Mouse (Mus musculus) embryonic facial prominence, embryonic 10.5 days (tissue): ENCODE data around the gene Tmem128. TPM values are rescaled to one million over a fixed set of nuclear protein-coding genes. Genes with fewer than 3 reads are reported as not detected.
A peak's percentile ranks its signal among the peaks of the same experiment; 100 is the strongest.

Experiments
- DNase-seq: peaks from one replicate; pipeline ENCODE4 v3.0.0-alpha.2; 2017; ENCODE audit warnings: low spot score
- H3K27ac ChIP-seq: fragments of 300-500 bp; sonication (generic); replicated peaks from 2 replicates; pipeline ENCODE4 v1.5.1; 2016; ENCODE audit warnings: mild to moderate bottlenecking
- H3K27me3 ChIP-seq: fragments of 300-500 bp; sonication (generic); replicated peaks from 2 replicates; pipeline ENCODE4 v1.6.1; 2016; ENCODE audit warnings: low read depth, mild to moderate bottlenecking; ENCODE audit not compliant: poor library complexity, severe bottlenecking
- H3K36me3 ChIP-seq: fragments of 300-500 bp; sonication (generic); replicated peaks from 2 replicates; pipeline ENCODE4 v1.6.1; 2016; ENCODE audit warnings: mild to moderate bottlenecking, moderate library complexity
- H3K4me1 ChIP-seq: fragments of 300-500 bp; sonication (generic); 2 replicates; pipeline ENCODE4 v1.6.1; 2016
- H3K4me3 ChIP-seq: fragments of 300-500 bp; sonication (generic); 2 replicates; pipeline ENCODE4 v1.5.1; 2016; ENCODE audit warnings: mild to moderate bottlenecking, moderate library complexity
- H3K9me3 ChIP-seq: fragments of 300-500 bp; sonication (generic); 2 replicates; pipeline ENCODE4 v1.6.1; 2016; ENCODE audit warnings: mild to moderate bottlenecking
- WGBS: fragments of 180-500 bp; shearing (Covaris S2); methylation state at CpG from one replicate; pipeline ENCODE4 v1.1.7; 2016; 5-methylcytosine and 5-hydroxymethylcytosine counted together
- polyA plus RNA-seq: library from polyadenylated mRNA; unstranded; fragments of >200 nt; fragmentation: Nextera tagmentation; extraction: Ambion mirVana; gene quantifications from 2 replicates; pipeline ENCODE4 v1.2.1, GENCODE M21; 2016

Tmem128 gene
- polyA plus RNA-seq, result 71.4 and 75.8 TPM in 2 replicates

GRCm38 (mm10) chr5:38260107-38260682, at the start of gene Tmem128:
TSS of gene Tmem128 (plus strand) at chr5:38260185.
- H3K4me3 ChIP-seq, result peak within 1 kb of the TSS; percentile 86
- no peaks in the 10 kb centered on the region for H3K9me3 ChIP-seq
- H3K4me1 ChIP-seq, result peaks cover 36% of the 10 kb centered on the region
- peak within 1 kb of the TSS; percentile 90 for H3K27ac ChIP-seq
- H3K27me3 ChIP-seq, result no peaks in the 10 kb centered on the region
- under 1% methylated on average over 40 of the region's 40 CpGs for WGBS
- DNase-seq, result peak; percentile 75
- peaks cover 34% of the 10 kb centered on the region for H3K36me3 ChIP-seq

- Histone ChIP-seq H3K4me3 (no peak overlapping the region), H3K4me1 (peaks cover 15% of the 10 kb centered on the region), H3K36me3 (peaks cover 91% of the 10 kb centered on the region), H3K27me3 (no peaks in the 10 kb centered on the region), H3K9me3 (no peaks in the 10 kb centered on the region), H3K27ac (no peak overlapping the region)
- 91% methylated on average over 8 of the region's 8 CpGs for WGBS
- DNase-seq, result no peak
Observed at GRCm38 (mm10) chr5:38211691-38212090, 48.3 kb upstream of the Tmem128 start.

- WGBS, result 58% methylated on average over 6 of the region's 6 CpGs
- H3K36me3 ChIP-seq, result peaks cover 89% of the 10 kb centered on the region
Observed at GRCm38 (mm10) chr5:38213009-38213408, 47.0 kb upstream of the Tmem128 start.

DNA sequence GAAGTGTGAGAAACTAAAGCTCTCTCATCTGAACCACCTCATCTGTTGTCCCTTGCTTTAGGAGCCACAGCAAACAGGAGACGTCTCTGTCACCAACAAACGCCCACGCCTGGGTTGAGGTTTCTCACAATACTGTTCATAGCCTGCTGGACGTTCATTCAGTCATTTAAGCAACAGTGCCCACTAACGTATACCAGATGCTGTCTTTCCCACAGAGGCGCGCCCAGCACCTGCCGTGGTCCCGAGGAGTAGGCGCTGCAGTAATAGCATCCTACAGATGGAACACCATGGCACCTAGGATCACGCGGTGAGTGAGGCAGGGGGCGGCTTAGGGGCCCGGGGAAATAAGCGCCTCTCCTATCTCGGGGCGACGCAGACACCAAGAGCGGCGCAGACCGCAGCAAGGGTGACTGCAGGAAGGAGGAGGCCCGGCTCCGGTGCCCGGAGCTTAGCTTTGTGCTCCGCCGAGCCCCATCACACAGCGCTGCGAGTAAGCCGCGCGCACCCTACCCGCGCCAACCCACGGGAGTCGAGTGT, 40.1 kb upstream of the Tmem128 start:
- peak overlapping the region; percentile 96 for H3K4me3 ChIP-seq
- peak overlapping the region; percentile 88 for H3K27ac ChIP-seq
- H3K9me3 ChIP-seq, result no peaks in the 10 kb centered on the region
- DNase-seq, result no peak
- H3K36me3 ChIP-seq, result peaks cover 52% of the 10 kb centered on the region
- H3K27me3 ChIP-seq, result no peaks in the 10 kb centered on the region
- H3K4me1 ChIP-seq, result peaks cover 30% of the 10 kb centered on the region
- 1% methylated on average over 35 of the region's 35 CpGs for WGBS

More at GRCm38 (mm10) chr5:38213009-38213408, 47.0 kb upstream of the Tmem128 start:
- no peak overlapping the region for H3K4me3 ChIP-seq
- H3K27me3 ChIP-seq, result no peaks in the 10 kb centered on the region
- H3K9me3 ChIP-seq, result no peaks in the 10 kb centered on the region
- no peak overlapping the region for H3K27ac ChIP-seq
- peaks cover 15% of the 10 kb centered on the region for H3K4me1 ChIP-seq
- DNase-seq, result peak; percentile 25

DNA sequence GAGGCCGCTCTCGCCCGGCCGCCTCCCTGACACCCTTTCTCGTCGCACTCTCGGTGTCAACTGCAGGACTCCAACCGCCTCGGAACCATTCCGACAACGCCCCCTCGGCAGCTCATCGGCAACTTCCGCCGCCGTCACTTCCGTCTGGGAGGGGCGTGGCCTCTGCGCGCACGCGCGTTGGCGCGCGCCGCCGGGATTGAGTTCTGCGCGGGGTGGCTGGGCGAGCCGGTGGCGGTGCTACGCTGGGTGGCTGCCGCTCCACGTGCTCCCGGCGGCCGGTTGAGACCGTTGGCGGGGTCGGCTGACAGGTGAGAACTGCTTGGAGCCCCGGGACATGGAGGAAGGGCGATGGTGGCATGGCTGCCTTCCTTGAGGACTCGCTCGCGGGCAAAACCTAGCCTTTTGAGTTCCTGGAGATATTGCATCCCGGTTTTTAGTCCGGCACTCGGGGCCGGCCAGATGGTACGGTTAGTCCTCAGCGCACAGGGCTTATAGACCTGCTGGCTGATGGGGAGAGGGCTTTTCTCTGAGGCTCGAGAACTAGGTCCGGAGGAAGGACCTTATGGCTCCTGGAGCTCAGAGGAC, 39.6 kb upstream of the Tmem128 start, which contains the start of the genes Zbtb49 and Lyar:
Gene Zbtb49, minus strand, starts transcription at position 130 of the 585 bp plus-strand sequence.
Gene Lyar, plus strand, starts transcription at position 143 of the 585 bp plus-strand sequence.
- no peaks in the 10 kb centered on the region for H3K9me3 ChIP-seq
- H3K4me3 ChIP-seq, result peak within 1 kb of the TSS; percentile 96
- peaks cover 52% of the 10 kb centered on the region for H3K36me3 ChIP-seq
- H3K27me3 ChIP-seq, result no peaks in the 10 kb centered on the region
- peaks cover 30% of the 10 kb centered on the region for H3K4me1 ChIP-seq
- peak within 1 kb of the TSS; percentile 88 for H3K27ac ChIP-seq
- peak; percentile 95 for DNase-seq
- WGBS, result under 1% methylated on average over 55 of the region's 55 CpGs

- peak; percentile 78 for DNase-seq
- no peak overlapping the region for H3K27ac ChIP-seq
- peaks cover 6% of the 10 kb centered on the region for H3K4me1 ChIP-seq
- peaks cover 28% of the 10 kb centered on the region for H3K27me3 ChIP-seq
- H3K36me3 ChIP-seq, result peaks cover 65% of the 10 kb centered on the region
- H3K9me3 ChIP-seq, result peaks cover 5% of the 10 kb centered on the region; the same call in 1 of the 2 replicates
- 68% methylated on average over 4 of the region's 4 CpGs for WGBS
- H3K4me3 ChIP-seq, result no peak overlapping the region
Observed at GRCm38 (mm10) chr5:38235422-38235821, 24.6 kb upstream of the Tmem128 start.

GRCm38 (mm10) chr5:38236627-38237026, 23.4 kb upstream of the Tmem128 start:
- no peak for DNase-seq
- WGBS, result 95% methylated on average over 2 of the region's 2 CpGs
- Histone ChIP-seq H3K27ac (no peak overlapping the region), H3K4me1 (peaks cover 18% of the 10 kb centered on the region), H3K27me3 (peaks cover 28% of the 10 kb centered on the region), H3K4me3 (no peak overlapping the region), H3K9me3 (peaks cover 5% of the 10 kb centered on the region; the same call in 1 of the 2 replicates), H3K36me3 (peaks cover 53% of the 10 kb centered on the region)

- Histone ChIP-seq H3K27ac (peak overlapping the region; percentile 40), H3K4me3 (no peak overlapping the region), H3K27me3 (peaks cover 42% of the 10 kb centered on the region), H3K4me1 (peaks cover 18% of the 10 kb centered on the region), H3K9me3 (peaks cover 5% of the 10 kb centered on the region; the same call in 1 of the 2 replicates), H3K36me3 (peaks cover 12% of the 10 kb centered on the region)
- DNase-seq, result peak; percentile 59
- WGBS, result 25% methylated on average over 5 of the region's 5 CpGs
Observed at GRCm38 (mm10) chr5:38240727-38241472, 19.1 kb upstream of the Tmem128 start.

GRCm38 (mm10) chr5:38241473-38241834, 18.5 kb upstream of the Tmem128 start:
- Histone ChIP-seq H3K9me3 (peaks cover 5% of the 10 kb centered on the region; the same call in 1 of the 2 replicates), H3K27me3 (peaks cover 42% of the 10 kb centered on the region), H3K27ac (peak overlapping the region; percentile 40), H3K36me3 (peaks cover 7% of the 10 kb centered on the region), H3K4me3 (no peak overlapping the region), H3K4me1 (peaks cover 18% of the 10 kb centered on the region)
- no peak for DNase-seq
- 87% methylated on average over 3 of the region's 3 CpGs for WGBS

GRCm38 (mm10) chr5:38241966-38242365, 18.0 kb upstream of the Tmem128 start:
- no peak overlapping the region for H3K4me3 ChIP-seq
- H3K36me3 ChIP-seq, result peaks cover 2% of the 10 kb centered on the region
- WGBS, result 83% methylated on average over 6 of the region's 6 CpGs
- peaks cover 18% of the 10 kb centered on the region for H3K4me1 ChIP-seq
- peaks cover 42% of the 10 kb centered on the region for H3K27me3 ChIP-seq
- no peaks in the 10 kb centered on the region for H3K9me3 ChIP-seq
- DNase-seq, result no peak
- H3K27ac ChIP-seq, result no peak overlapping the region

- WGBS, result 44% methylated on average over 4 of the region's 4 CpGs
- Histone ChIP-seq H3K27me3 (no peaks in the 10 kb centered on the region), H3K9me3 (no peaks in the 10 kb centered on the region), H3K4me1 (peaks cover 27% of the 10 kb centered on the region), H3K36me3 (no peaks in the 10 kb centered on the region), H3K4me3 (no peak overlapping the region), H3K27ac (no peak overlapping the region)
- no peak for DNase-seq
Observed at GRCm38 (mm10) chr5:38255195-38255594, 4.8 kb upstream of the Tmem128 start.

- H3K4me1 ChIP-seq, result peaks cover 27% of the 10 kb centered on the region
- no peaks in the 10 kb centered on the region for H3K27me3 ChIP-seq
- no peak overlapping the region for H3K27ac ChIP-seq
- no peak overlapping the region for H3K4me3 ChIP-seq
- H3K36me3 ChIP-seq, result no peaks in the 10 kb centered on the region
- DNase-seq, result no peak
- H3K9me3 ChIP-seq, result no peaks in the 10 kb centered on the region
- WGBS, result 85% methylated on average over 3 of the region's 3 CpGs
Observed at GRCm38 (mm10) chr5:38255644-38256043, 4.3 kb upstream of the Tmem128 start.
